ENCODE assay signal across 9 mouse cellular contexts in the genomic region with DNA sequence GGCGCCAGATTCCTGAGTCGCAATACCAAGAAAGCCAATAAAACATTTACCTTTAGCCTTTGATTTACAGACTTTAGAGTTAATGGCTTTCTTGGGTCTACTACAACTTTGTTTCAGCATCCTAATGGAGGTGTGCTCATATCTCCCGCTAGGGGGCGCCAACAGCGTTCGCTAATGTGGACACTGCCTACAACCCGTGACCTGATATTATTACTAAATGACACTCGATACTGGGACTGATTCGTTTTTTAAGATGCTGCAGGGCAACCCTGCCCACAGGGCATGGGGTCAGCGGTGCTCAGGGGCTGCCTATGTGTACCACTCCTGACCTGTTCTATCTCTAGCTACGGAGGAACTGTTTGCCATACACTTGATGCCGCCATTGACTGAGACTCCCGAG.
DNase-seq lines count a peak whose midpoint lies in the region; ATAC-seq and TF ChIP-seq lines count a peak whose summit lies in the region.
"Had no signal": no experiment of that assay in that cellular context is flagged by ENCODE, and none has a peak within 500 bp of the region (broad histone marks: within the 10 kb centered on the region; RNA-seq: fewer than 3 reads in every experiment).

No protein-coding gene starts in this region.

- no peak for TF ChIP-seq POLR2A in thymus, adult 2 months (IDR thresholded peaks at IDR 0.05; ENCODE audit: control insufficient read depth, extremely low read depth, insufficient read depth, low read length, poor library complexity)

- no peak for TF ChIP-seq CTCF in thymus, adult 2 months (IDR thresholded peaks at IDR 0.05; ENCODE audit: borderline replicate concordance, control insufficient read depth, extremely low read depth, insufficient read depth, low read length, poor library complexity)

- H3K4me1 ChIP-seq in thymus, adult 2 months (replicated peaks; ENCODE audit: control insufficient read depth, insufficient read depth, low read length): no peaks in the 10 kb centered on the region
- peaks cover 12% of the 10 kb centered on the region; the same call in 1 of the 2 replicates for H3K4me1 ChIP-seq in kidney, embryonic 16.5 days (ENCODE audit: insufficient read depth, low read length)
- H3K4me1 ChIP-seq in forebrain, embryonic 15.5 days: no peaks in the 10 kb centered on the region

- 52% methylated on average over 13 of the region's 13 CpGs for WGBS in thymus, adult 2 months
- WGBS in kidney, embryonic 16.5 days: 32% methylated on average over 13 of the region's 13 CpGs
- WGBS in forebrain, embryonic 15.5 days: 50% methylated on average over 13 of the region's 13 CpGs

- DNase-seq in gastrocnemius, adult 18-20 months (ENCODE audit: low spot score): peak; percentile 6
- DNase-seq in gastrocnemius, adult 8-10 months (ENCODE audit: low spot score in 2 of 2): no peak
- peak; percentile 4 for DNase-seq in thymus, postnatal 14 days
- no peak for DNase-seq in thymus, adult 2 months
- peak; percentile 57 for DNase-seq in testis, postnatal 10 days (ENCODE audit: low spot score)
- DNase-seq in T-cell, adult 2 months (ENCODE audit: low spot score): no peak

- H3K4me2 ChIP-seq in kidney, embryonic 16.5 days (replicated peaks; ENCODE audit: low read depth, low read length): no peak overlapping the region
- H3K4me2 ChIP-seq in forebrain, embryonic 15.5 days (replicated peaks): no peak overlapping the region

- H3K27me3 ChIP-seq in thymus, adult 2 months (ENCODE audit: control insufficient read depth, insufficient read depth, low read length): no peaks in the 10 kb centered on the region
- H3K27me3 ChIP-seq in kidney, embryonic 16.5 days (ENCODE audit: insufficient read depth, low read length): no peaks in the 10 kb centered on the region
- no peaks in the 10 kb centered on the region for H3K27me3 ChIP-seq in forebrain, embryonic 15.5 days

- no peak overlapping the region for H3K4me3 ChIP-seq in thymus, adult 2 months (ENCODE audit: control insufficient read depth, insufficient read depth, low read length)
- no peak overlapping the region for H3K4me3 ChIP-seq in kidney, embryonic 16.5 days (ENCODE audit: low read length)
- no peak overlapping the region for H3K4me3 ChIP-seq in forebrain, embryonic 15.5 days

- no peak overlapping the region for H3K9ac ChIP-seq in kidney, embryonic 16.5 days (replicated peaks; ENCODE audit: low read length)
- H3K9ac ChIP-seq in forebrain, embryonic 15.5 days (replicated peaks): no peak overlapping the region

- no peak overlapping the region for H3K27ac ChIP-seq in thymus, adult 2 months (ENCODE audit: control insufficient read depth, insufficient read depth, low read length)
- H3K27ac ChIP-seq in kidney, embryonic 16.5 days (ENCODE audit: low read length): no peak overlapping the region
- H3K27ac ChIP-seq in forebrain, embryonic 15.5 days (replicated peaks): no peak overlapping the region
- H3K27ac ChIP-seq: macrophage had no signal

- H3K9me3 ChIP-seq in kidney, embryonic 16.5 days (ENCODE audit: low read length): no peaks in the 10 kb centered on the region
- no peaks in the 10 kb centered on the region for H3K9me3 ChIP-seq in forebrain, embryonic 15.5 days

- H3K36me3 ChIP-seq in thymus, adult 2 months (ENCODE audit: control insufficient read depth, insufficient read depth, low read length): no peaks in the 10 kb centered on the region
- no peaks in the 10 kb centered on the region for H3K36me3 ChIP-seq in kidney, embryonic 16.5 days (ENCODE audit: insufficient read depth, low read length)
- H3K36me3 ChIP-seq in forebrain, embryonic 15.5 days: no peaks in the 10 kb centered on the region

- 0 out of 2 replicates have a peak, but pooled peaks have one; percentile 31 for ATAC-seq in kidney, embryonic 16.5 days (ENCODE audit: low FRiP score, low TSS enrichment)
- no peak for ATAC-seq in forebrain, embryonic 15.5 days (replicated peaks)

Comparison
In these comparisons a context has a peak if more than half of its experiments do, and no peak if none do; other contexts are left out.
1. DNase-seq: peak in gastrocnemius, adult 18-20 months (single experiment), thymus, postnatal 14 days (single experiment) and testis, postnatal 10 days (single experiment); none in gastrocnemius, adult 8-10 months (0 of 2), thymus, adult 2 months (single experiment) and T-cell, adult 2 months (single experiment).